Mouse (Mus musculus): Measurements from ENCODE around the gene Sept12. TPM values are rescaled to one million over a fixed set of nuclear protein-coding genes. Genes with fewer than 3 reads are reported as not detected.

The Sept12 gene
- polyA plus RNA-seq (2015; fragmentation: Nextera tagmentation; extraction: Ambion mirVana): not detected in 2 replicates

DNA sequence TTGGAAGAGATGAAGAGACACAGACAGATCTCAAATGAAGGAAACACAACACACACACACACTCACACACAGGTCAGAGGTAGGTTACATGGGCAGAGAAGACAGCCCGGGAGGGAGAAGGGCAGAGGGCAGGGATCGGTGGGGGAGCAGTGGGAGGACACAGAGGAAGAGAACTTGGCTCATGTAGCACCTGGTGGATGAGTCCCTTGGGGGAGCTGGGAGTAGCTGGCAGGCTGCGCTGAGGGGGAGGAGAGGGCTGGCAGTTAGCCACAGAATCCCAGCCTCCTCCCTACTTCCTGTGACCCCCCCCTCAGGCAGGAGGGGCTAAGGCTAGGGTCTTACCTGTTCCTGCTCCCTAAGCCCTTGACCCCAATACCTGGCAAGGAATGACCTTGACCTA, at the start of gene Sept12:
Sept12 (minus strand) TSS at position 300 of the 400 bp plus-strand sequence.
- WGBS: 60% methylated on average over 3 of the region's 3 CpGs
- no peaks in the 10 kb centered on the region for H3K36me3 ChIP-seq (ENCODE audit: control insufficient read depth, insufficient read depth)
- no peak within 1 kb of the TSS for H3K4me3 ChIP-seq (replicated peaks; ENCODE audit: low read length)
- no peak within 1 kb of the TSS for H3K4me2 ChIP-seq (ENCODE audit: low read length)
- 0 out of 2 replicates have a peak, but pooled peaks cover 2% of the 10 kb centered on the region for H3K27me3 ChIP-seq (replicated peaks; ENCODE audit: control insufficient read depth, insufficient read depth, low read length)
- H3K27ac ChIP-seq (ENCODE audit: low read length): no peak within 1 kb of the TSS
- no peaks in the 10 kb centered on the region for H3K9me3 ChIP-seq (ENCODE audit: control insufficient read depth, low read length)
- ATAC-seq: no peak
- H3K9ac ChIP-seq (replicated peaks; ENCODE audit: low read depth, low read length): no peak within 1 kb of the TSS
- H3K4me1 ChIP-seq (replicated peaks; ENCODE audit: control insufficient read depth, insufficient read depth, low read length): no peaks in the 10 kb centered on the region

DNA sequence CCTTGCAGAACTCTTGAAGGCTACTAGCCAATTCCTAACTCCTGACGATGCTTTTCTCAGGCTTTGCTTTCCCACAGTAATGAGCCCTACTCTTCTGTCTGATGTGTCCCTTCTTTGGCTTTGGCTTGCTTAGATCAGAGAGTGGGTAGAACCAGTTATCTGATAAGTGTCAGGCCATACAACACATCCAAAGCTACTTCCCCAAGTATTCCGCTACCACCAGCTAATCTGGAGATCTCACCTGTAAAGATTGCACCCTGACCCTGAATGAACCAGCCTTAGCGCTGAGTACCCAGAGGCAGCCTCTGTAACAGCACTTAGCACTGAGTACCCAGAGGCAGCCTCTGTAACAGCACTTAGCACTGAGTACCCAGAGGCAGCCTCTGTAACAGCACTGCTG, 47.7 kb upstream of the Sept12 start:
- H3K36me3 ChIP-seq (ENCODE audit: control insufficient read depth, insufficient read depth): peaks cover 36% of the 10 kb centered on the region
- WGBS: 95% methylated on average over 3 of the region's 3 CpGs
- ATAC-seq: no peak

DNA sequence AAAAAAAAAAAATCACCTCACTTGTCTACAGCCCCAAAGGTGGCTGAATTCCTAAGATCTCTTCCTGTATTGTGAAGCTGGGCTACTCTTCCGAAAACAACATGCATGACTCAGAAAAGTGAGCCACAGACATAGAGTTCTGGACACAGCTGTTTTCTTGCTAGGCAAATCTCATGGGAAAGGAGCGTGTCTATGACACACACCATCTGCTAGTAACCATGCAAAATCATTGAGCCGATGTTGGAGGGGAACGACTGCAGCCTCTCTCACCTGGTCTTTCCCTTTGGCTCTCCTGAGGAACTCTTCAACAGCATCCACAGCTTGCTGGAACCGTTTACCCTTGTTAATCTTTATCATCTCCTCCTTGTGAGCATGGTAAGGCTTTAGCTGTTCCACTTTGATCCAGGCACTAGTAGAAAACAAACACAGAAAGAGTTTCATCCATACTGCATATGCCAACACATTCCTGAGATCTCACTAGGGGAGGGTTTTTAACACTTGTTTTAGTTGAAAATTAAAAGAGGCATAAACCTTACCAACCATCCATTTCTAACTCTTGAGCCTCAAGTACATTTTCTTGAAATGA, 39.1 kb upstream of the Sept12 start:
- H3K27ac ChIP-seq (ENCODE audit: low read length): no peak overlapping the region
- H3K9ac ChIP-seq (replicated peaks; ENCODE audit: low read depth, low read length): no peak overlapping the region
- peaks cover 55% of the 10 kb centered on the region for H3K36me3 ChIP-seq (ENCODE audit: control insufficient read depth, insufficient read depth)
- H3K9me3 ChIP-seq (ENCODE audit: control insufficient read depth, low read length): no peaks in the 10 kb centered on the region
- H3K27me3 ChIP-seq (replicated peaks; ENCODE audit: control insufficient read depth, insufficient read depth, low read length): no peaks in the 10 kb centered on the region
- H3K4me2 ChIP-seq (ENCODE audit: low read length): no peak overlapping the region
- ATAC-seq: no peak
- WGBS: 95% methylated on average over 5 of the region's 5 CpGs
- no peaks in the 10 kb centered on the region for H3K4me1 ChIP-seq (replicated peaks; ENCODE audit: control insufficient read depth, insufficient read depth, low read length)
- H3K4me3 ChIP-seq (replicated peaks; ENCODE audit: low read length): no peak overlapping the region

More for the DNA sequence above, 47.7 kb upstream of the Sept12 start:
- no peaks in the 10 kb centered on the region for H3K27me3 ChIP-seq (replicated peaks; ENCODE audit: control insufficient read depth, insufficient read depth, low read length)
- no peak overlapping the region for H3K4me2 ChIP-seq (ENCODE audit: low read length)
- H3K4me1 ChIP-seq (replicated peaks; ENCODE audit: control insufficient read depth, insufficient read depth, low read length): peaks cover 10% of the 10 kb centered on the region
- H3K4me3 ChIP-seq (replicated peaks; ENCODE audit: low read length): no peak overlapping the region
- no peaks in the 10 kb centered on the region for H3K9me3 ChIP-seq (ENCODE audit: control insufficient read depth, low read length)
- H3K9ac ChIP-seq (replicated peaks; ENCODE audit: low read depth, low read length): no peak overlapping the region
- no peak overlapping the region for H3K27ac ChIP-seq (ENCODE audit: low read length)

DNA sequence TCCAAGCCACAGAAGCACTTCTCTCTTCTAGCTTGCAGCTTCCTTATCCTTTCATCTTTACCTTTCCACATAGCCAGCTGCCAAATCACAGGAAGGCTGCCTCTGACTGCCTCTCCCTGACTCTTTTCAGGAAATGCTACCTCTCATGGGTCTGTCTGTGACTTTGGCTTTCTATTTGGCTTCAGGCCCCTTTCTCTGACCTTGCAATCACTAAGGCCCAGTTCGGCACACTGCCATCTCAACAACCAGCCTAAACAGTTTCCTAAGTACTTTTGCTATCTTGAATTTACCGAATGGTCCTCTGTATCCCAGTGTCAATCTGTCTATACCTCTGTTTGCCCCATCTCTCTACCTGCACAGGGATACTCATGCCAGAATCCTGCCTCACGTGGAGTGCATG, 37.9 kb upstream of the Sept12 start:
- peaks cover 60% of the 10 kb centered on the region for H3K36me3 ChIP-seq (ENCODE audit: control insufficient read depth, insufficient read depth)
- H3K27me3 ChIP-seq (replicated peaks; ENCODE audit: control insufficient read depth, insufficient read depth, low read length): no peaks in the 10 kb centered on the region
- no peak overlapping the region for H3K4me2 ChIP-seq (ENCODE audit: low read length)
- 98% methylated on average over 3 of the region's 3 CpGs for WGBS
- no peaks in the 10 kb centered on the region for H3K4me1 ChIP-seq (replicated peaks; ENCODE audit: control insufficient read depth, insufficient read depth, low read length)
- H3K27ac ChIP-seq (ENCODE audit: low read length): no peak overlapping the region
- ATAC-seq: no peak
- H3K9me3 ChIP-seq (ENCODE audit: control insufficient read depth, low read length): no peaks in the 10 kb centered on the region
- no peak overlapping the region for H3K9ac ChIP-seq (replicated peaks; ENCODE audit: low read depth, low read length)
- H3K4me3 ChIP-seq (replicated peaks; ENCODE audit: low read length): no peak overlapping the region

DNA sequence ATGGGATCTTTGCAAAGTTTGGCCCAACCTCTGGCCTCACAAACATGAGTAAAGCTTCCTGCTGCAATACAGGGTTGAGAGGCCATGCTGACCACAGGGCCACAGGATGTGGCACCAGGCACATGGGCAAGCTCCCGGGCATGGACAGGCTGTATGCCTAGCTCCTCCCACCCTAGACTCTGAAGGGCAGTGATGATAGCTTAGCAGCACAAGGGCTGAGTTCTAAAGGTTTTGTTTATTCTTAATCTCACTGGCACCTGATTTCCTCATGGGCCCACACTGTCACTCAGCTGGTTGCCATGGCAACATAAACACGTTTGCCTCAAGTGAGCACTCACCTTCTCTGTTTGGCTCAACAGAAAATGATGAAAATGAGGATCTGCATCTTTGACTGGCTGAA, 32.2 kb upstream of the Sept12 start:
- Histone ChIP-seq H3K27me3 (replicated peaks; ENCODE audit: control insufficient read depth, insufficient read depth, low read length) (no peaks in the 10 kb centered on the region), H3K4me3 (replicated peaks; ENCODE audit: low read length) (no peak overlapping the region), H3K9ac (replicated peaks; ENCODE audit: low read depth, low read length) (no peak overlapping the region), H3K9me3 (ENCODE audit: control insufficient read depth, low read length) (no peaks in the 10 kb centered on the region), H3K27ac (ENCODE audit: low read length) (no peak overlapping the region), H3K4me2 (ENCODE audit: low read length) (no peak overlapping the region), H3K4me1 (replicated peaks; ENCODE audit: control insufficient read depth, insufficient read depth, low read length) (no peaks in the 10 kb centered on the region), H3K36me3 (ENCODE audit: control insufficient read depth, insufficient read depth) (peaks cover 59% of the 10 kb centered on the region)
- WGBS: 62% methylated on average over 2 of the region's 2 CpGs
- no peak for ATAC-seq

DNA sequence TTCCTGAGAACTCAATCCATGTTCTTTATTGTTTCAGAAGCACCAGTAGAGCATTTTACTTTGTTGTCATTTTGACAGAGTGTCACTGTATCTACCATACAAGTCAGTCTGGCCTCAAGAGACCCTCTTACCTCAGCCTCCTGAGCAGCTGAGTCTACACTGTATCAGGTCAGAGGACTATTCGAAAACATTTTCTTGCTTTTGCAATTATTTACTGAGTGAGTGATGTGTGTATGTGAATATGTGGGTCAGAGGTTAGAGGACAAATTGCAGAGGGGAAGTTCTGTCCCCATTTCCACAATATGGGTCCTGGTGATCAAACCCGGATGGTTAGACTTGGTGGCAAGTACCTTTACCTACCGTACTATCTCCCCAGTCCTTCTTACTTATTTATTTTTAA, 26.4 kb upstream of the Sept12 start:
- Histone ChIP-seq H3K9ac (replicated peaks; ENCODE audit: low read depth, low read length) (no peak overlapping the region), H3K27me3 (replicated peaks; ENCODE audit: control insufficient read depth, insufficient read depth, low read length) (no peaks in the 10 kb centered on the region), H3K9me3 (ENCODE audit: control insufficient read depth, low read length) (no peaks in the 10 kb centered on the region), H3K36me3 (ENCODE audit: control insufficient read depth, insufficient read depth) (peaks cover 63% of the 10 kb centered on the region), H3K4me1 (replicated peaks; ENCODE audit: control insufficient read depth, insufficient read depth, low read length) (no peaks in the 10 kb centered on the region), H3K4me3 (replicated peaks; ENCODE audit: low read length) (no peak overlapping the region), H3K27ac (ENCODE audit: low read length) (no peak overlapping the region), H3K4me2 (ENCODE audit: low read length) (no peak overlapping the region)
- no peak for ATAC-seq
- WGBS: 91% methylated on average over 3 of the region's 3 CpGs

DNA sequence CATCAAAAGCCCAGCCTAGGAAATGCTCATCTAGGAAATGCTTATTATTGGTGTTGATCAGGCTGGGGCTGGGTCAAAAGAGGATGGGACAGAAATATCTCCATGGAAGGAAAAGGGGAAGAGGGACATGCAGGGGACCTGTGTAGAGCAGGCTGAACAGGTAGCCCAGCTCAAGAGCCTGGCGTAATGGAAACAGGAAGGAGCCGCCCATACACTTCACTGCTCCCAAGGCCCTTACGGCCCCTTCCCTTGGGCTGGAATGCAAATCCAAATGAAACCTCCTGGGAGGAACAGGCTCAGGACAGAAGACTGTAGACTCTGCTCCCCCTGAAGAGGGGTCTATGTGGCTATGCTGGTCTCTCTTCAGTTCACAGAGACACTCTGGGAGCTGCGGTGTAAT, 16.9 kb upstream of the Sept12 start:
- peak overlapping the region; percentile 2; the same call in 1 of the 2 replicates for H3K27ac ChIP-seq (ENCODE audit: low read length)
- H3K27me3 ChIP-seq (replicated peaks; ENCODE audit: control insufficient read depth, insufficient read depth, low read length): no peaks in the 10 kb centered on the region
- no peaks in the 10 kb centered on the region for H3K9me3 ChIP-seq (ENCODE audit: control insufficient read depth, low read length)
- peaks cover 41% of the 10 kb centered on the region for H3K36me3 ChIP-seq (ENCODE audit: control insufficient read depth, insufficient read depth)
- H3K4me2 ChIP-seq (ENCODE audit: low read length): no peak overlapping the region
- no peak for ATAC-seq
- H3K4me3 ChIP-seq (replicated peaks; ENCODE audit: low read length): no peak overlapping the region
- WGBS: 89% methylated on average over 4 of the region's 4 CpGs
- no peak overlapping the region for H3K9ac ChIP-seq (replicated peaks; ENCODE audit: low read depth, low read length)
- H3K4me1 ChIP-seq (replicated peaks; ENCODE audit: control insufficient read depth, insufficient read depth, low read length): peaks cover 8% of the 10 kb centered on the region

DNA sequence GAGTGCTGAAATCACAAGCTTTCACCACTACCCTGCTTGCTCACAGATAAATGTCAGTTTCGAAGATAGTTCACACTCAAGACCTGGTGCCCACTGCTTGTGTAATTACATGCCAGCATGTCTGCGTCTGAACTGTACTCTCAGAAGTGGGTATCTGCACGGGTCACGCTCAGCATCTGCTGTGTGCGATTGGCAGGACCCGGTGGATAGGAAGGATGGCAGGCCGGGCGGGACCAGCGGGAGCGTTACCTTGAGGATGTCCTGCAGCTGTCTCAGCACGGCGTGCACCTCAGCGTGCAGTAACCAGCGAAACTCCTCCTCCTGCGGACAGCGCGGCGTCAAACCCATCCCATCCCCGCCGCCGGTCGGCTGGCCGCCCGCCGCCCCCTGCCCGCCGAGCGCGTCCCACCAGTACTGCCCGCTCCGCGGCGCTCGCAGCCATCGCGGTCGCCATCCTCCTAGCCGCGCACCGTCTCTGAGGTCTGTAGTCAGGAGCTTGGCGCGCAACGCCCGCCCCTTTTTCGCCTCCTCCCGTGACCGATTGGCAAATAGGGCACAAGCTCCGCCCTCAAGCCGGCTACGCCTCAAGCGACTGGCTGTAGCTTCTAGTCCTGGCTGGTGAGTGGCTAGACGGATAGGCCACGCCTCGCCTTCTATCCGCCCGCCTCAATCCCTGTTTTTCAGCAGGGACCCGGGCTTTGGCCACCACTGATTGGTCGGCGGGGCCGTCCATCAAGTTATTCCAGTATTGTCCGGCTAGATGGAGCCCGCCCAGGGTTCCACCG, 15.6 kb upstream of the Sept12 start, which contains the start of gene Rogdi:
Rogdi (minus strand) TSS at position 500 of the 785 bp plus-strand sequence.
- H3K27ac ChIP-seq (ENCODE audit: low read length): peak within 1 kb of the TSS; percentile 56; the same call in 1 of the 2 replicates
- no peaks in the 10 kb centered on the region for H3K27me3 ChIP-seq (replicated peaks; ENCODE audit: control insufficient read depth, insufficient read depth, low read length)
- H3K9ac ChIP-seq (replicated peaks; ENCODE audit: low read depth, low read length): peak within 1 kb of the TSS; percentile 77
- peak within 1 kb of the TSS; percentile 80 for H3K4me2 ChIP-seq (ENCODE audit: low read length)
- peaks cover 28% of the 10 kb centered on the region for H3K36me3 ChIP-seq (ENCODE audit: control insufficient read depth, insufficient read depth)
- ATAC-seq: peak; percentile 99
- under 1% methylated on average over 62 of the region's 63 CpGs for WGBS
- peaks cover 8% of the 10 kb centered on the region for H3K4me1 ChIP-seq (replicated peaks; ENCODE audit: control insufficient read depth, insufficient read depth, low read length)
- H3K4me3 ChIP-seq (replicated peaks; ENCODE audit: low read length): peak within 1 kb of the TSS; percentile 70
- H3K9me3 ChIP-seq (ENCODE audit: control insufficient read depth, low read length): no peaks in the 10 kb centered on the region

DNA sequence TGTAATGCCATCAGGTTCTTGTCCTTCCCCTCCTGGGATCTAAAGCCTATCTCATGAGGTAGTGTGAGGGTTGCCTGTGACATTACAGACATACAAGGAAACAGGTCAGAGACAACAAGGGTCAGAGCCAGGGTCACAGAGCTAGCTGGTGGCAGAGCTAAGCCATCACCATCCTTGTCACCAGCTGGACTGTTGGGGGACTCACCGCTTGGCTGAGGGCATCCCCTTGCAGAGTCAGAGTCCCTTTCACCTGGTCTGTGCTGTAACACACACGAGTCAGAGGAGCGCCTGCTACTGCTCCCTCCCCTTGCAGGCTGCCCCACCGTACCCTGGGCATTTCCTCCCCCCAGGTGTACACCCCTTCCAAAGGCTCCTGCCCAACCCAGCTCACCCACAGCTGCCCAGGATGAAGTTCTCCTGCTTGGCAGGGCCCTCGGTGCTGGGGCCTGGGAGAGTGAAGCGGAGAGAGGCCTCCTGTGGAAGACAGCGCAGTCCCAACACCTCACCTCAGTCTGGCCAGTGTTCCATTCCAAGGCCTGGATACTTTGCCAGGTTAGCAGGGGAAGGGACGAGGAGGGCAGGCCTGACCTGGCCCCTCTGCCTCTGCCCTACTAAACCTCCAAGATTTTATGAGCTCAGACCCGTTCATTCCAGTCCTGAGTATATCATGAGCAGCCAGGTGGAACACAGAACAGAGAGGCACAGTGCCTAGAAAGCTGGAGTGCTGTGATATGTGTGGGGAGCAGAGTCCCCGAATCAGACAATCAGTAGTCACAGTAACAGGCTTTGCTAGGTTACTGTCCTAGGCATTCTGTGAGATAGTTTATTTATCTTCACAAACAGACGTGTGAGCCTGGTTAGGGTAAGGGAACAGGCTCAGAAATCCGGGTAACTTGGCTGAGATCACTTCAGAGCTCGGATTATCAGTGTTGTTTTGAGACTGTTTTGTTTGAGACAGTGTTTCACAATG, 14.7 kb upstream of the Sept12 start:
- peak overlapping the region; percentile 77 for H3K9ac ChIP-seq (replicated peaks; ENCODE audit: low read depth, low read length)
- no peak for ATAC-seq
- H3K4me1 ChIP-seq (replicated peaks; ENCODE audit: control insufficient read depth, insufficient read depth, low read length): peaks cover 8% of the 10 kb centered on the region
- H3K9me3 ChIP-seq (ENCODE audit: control insufficient read depth, low read length): no peaks in the 10 kb centered on the region
- peak overlapping the region; percentile 70 for H3K4me3 ChIP-seq (replicated peaks; ENCODE audit: low read length)
- WGBS: 46% methylated on average over 13 of the region's 13 CpGs
- H3K27me3 ChIP-seq (replicated peaks; ENCODE audit: control insufficient read depth, insufficient read depth, low read length): no peaks in the 10 kb centered on the region
- peaks cover 21% of the 10 kb centered on the region for H3K36me3 ChIP-seq (ENCODE audit: control insufficient read depth, insufficient read depth)
- peak overlapping the region; percentile 80 for H3K4me2 ChIP-seq (ENCODE audit: low read length)
- H3K27ac ChIP-seq (ENCODE audit: low read length): no peak overlapping the region
